Mouse (Mus musculus): Measurements from ENCODE around the gene Efna1. TPM values are rescaled to one million over a fixed set of nuclear protein-coding genes. Genes with fewer than 3 reads are reported as not detected.

The Efna1 gene
- total and polyA plus RNA-seq, 3 experiments, result not detected

DNA sequence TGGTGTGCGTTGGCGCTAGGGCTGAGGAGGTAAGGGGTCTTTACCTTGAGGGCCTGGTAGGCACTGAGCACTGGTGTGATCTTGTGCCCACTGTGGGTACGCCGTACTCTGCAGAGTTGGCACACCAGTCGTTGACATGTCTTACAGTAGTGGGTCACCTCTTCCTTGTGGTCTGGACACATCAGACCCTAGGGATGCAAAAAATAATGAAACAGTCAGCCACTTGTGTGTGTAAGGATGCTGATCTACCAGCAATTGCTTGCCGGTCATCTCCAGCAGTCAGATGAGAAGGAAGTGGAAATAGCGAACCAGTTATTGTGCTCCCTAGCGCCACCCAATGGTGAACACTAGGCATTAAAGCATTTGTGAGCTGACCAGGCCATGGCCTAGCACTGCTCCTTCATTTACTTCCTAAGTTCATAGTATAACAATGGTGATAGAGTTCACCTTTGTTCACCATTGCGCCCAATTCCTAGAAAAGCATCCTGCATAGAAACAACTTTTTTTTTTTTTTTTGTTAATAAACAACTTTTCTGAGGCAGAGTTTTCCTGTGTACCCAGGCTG, 38.5 kb downstream of the Efna1 start (continued):
- TF ChIP-seq MYB (IDR thresholded peaks at IDR 0.05; ENCODE audit: low read depth, low read length) (no peak), NRF1 (IDR thresholded peaks at IDR 0.05; ENCODE audit: insufficient read depth, low read depth, low read length, poor library complexity, severe bottlenecking) (no peak), RCOR1 (IDR thresholded peaks at IDR 0.05; ENCODE audit: low read depth, low read length) (no peak), MAFK (IDR thresholded peaks at IDR 0.05; ENCODE audit: borderline replicate concordance, low read depth, low read length) (no peak), ETS1 (IDR thresholded peaks at IDR 0.05; ENCODE audit: low read depth, low read length) (no peak), TBP (IDR thresholded peaks at IDR 0.05; ENCODE audit: low read depth, low read length) (no peak), ZC3H11A (IDR thresholded peaks at IDR 0.05; ENCODE audit: low read depth, low read length) (peak; percentile 49), MEF2A (IDR thresholded peaks at IDR 0.05; ENCODE audit: extremely low read depth, insufficient replicate concordance, low read depth, low read length, poor library complexity, severe bottlenecking) (no peak)

DNA sequence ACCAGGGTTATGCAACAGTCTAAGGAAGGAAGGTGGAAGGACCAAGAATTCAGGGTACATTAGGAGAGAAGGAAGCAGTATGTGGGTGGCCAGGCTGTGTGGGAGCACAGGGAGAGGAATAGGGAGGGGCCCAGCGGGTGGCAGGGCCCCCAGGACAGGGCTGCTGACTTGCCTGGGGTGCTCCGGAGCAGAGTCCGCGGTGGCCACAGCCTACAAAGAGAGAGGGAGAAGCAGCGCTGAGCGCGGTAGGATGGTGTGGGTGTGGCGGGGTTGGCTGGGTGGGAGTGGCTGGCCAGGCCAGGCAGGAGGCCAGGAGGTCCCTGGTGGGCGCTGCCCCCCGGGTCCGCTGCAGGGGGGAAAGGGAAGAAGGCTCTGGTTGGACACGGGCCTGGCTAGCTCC, 42.4 kb downstream of the Efna1 start:
- Histone ChIP-seq H3K9me3 (replicated peaks; ENCODE audit: insufficient read depth, low read length) (no peaks in the 10 kb centered on the region), H3K4me1 (ENCODE audit: control insufficient read depth in 1 of 2, insufficient read depth in 2 of 2, low read length in 2 of 2) (peaks cover 3 to 11% of the 10 kb centered on the region in 2 experiments; a peak in 3 of 4 replicates), H3K27me3 (ENCODE audit: control insufficient read depth in 1 of 2, insufficient read depth in 2 of 2, low read length in 2 of 2) (no peaks in the 10 kb centered on the region), H3K36me3 (ENCODE audit: control insufficient read depth in 1 of 2, insufficient read depth in 2 of 2, low read length in 2 of 2) (peaks cover 0 to 6% of the 10 kb centered on the region in 2 experiments; a peak in 3 of 4 replicates), H3K9ac (ENCODE audit: control insufficient read depth, low read depth, low read length, poor library complexity, severe bottlenecking) (no peak overlapping the region), H3K4me3 (ENCODE audit: control insufficient read depth in 1 of 2, insufficient read depth in 1 of 2, low read depth in 2 of 2, low read length in 2 of 2) (no peak overlapping the region), H3K79me2 (ENCODE audit: control insufficient read depth, insufficient read depth, low read length, poor library complexity) (no peaks in the 10 kb centered on the region), H3K27ac (ENCODE audit: control insufficient read depth, low read depth, low read length) (no peak overlapping the region)
- DNase-seq (ENCODE audit: low read depth, low spot score), result no peak
- TF ChIP-seq UBTF (IDR thresholded peaks at IDR 0.05; ENCODE audit: borderline replicate concordance, insufficient read depth, low read depth, low read length) (no peak), USF1 (IDR thresholded peaks at IDR 0.05; ENCODE audit: low read depth, low read length) (no peak), POLR2AphosphoS2 (IDR thresholded peaks at IDR 0.05; ENCODE audit: low read length) (no peak), MYB (IDR thresholded peaks at IDR 0.05; ENCODE audit: low read depth, low read length) (no peak), CHD2 (IDR thresholded peaks at IDR 0.05; ENCODE audit: low read length) (no peak), SIN3A (IDR thresholded peaks at IDR 0.05; ENCODE audit: low read length) (no peak), NELFE (IDR thresholded peaks at IDR 0.05; ENCODE audit: low read depth, low read length) (no peak), E2F4 (IDR thresholded peaks at IDR 0.05; ENCODE audit: borderline replicate concordance, low read depth, low read length) (no peak), POLR2A (IDR thresholded peaks at IDR 0.05; ENCODE audit: control insufficient read depth in 1 of 2, insufficient read depth in 1 of 2, low read depth in 1 of 2, low read length in 2 of 2, poor library complexity in 1 of 2) (no peak), CTCF (IDR thresholded peaks at IDR 0.05 in 2 of 3, conservative IDR thresholded peaks at IDR 0.05 in 1 of 3; ENCODE audit: control insufficient read depth in 1 of 3, insufficient read depth in 1 of 3, low read depth in 2 of 3, low read length in 3 of 3, poor library complexity in 1 of 3, severe bottlenecking in 1 of 3) (no peak), SMC3 (IDR thresholded peaks at IDR 0.05; ENCODE audit: low read depth, low read length) (no peak), MEF2A (IDR thresholded peaks at IDR 0.05; ENCODE audit: extremely low read depth, insufficient replicate concordance, low read depth, low read length, poor library complexity, severe bottlenecking) (no peak), POLR2AphosphoS5 (IDR thresholded peaks at IDR 0.05; ENCODE audit: borderline replicate concordance, low read depth, low read length) (no peak), MXI1 (IDR thresholded peaks at IDR 0.05; ENCODE audit: low read depth, low read length) (no peak), USF2 (IDR thresholded peaks at IDR 0.05; ENCODE audit: borderline replicate concordance in 1 of 2, insufficient read depth in 1 of 2, low read depth in 1 of 2, low read length in 2 of 2) (no peak)

All from MEL (cell line).